Mouse (Mus musculus) heart, postnatal 25 days (tissue): Measurements from ENCODE around the gene Madd. TPM values are rescaled to one million over a fixed set of nuclear protein-coding genes. Genes with fewer than 3 reads are reported as not detected.
A peak's percentile ranks its signal among the peaks of the same experiment; 100 is the strongest.

ENCODE experiments used
- DNase-seq: peaks from one replicate; pipeline ENCODE4 v3.0.0; 2022; ENCODE audit warnings: low spot score
- intact Hi-C: fragments of 180-260 bp; cut with DNase I; formaldehyde crosslinking; loops from one replicate; pipeline ENCODE4 v1.15.1; 2025
- total RNA-seq, 2 experiments: library from RNA; stranded (reverse); gene quantifications; 2 replicates each; pipeline ENCODE4 v1.2.3; 2021

The Madd gene
- total RNA-seq, 2 experiments from 2014 or later = 5.4 to 6.2 TPM

- intact Hi-C loops = no loop called here
- DNase-seq = no peak
Observed at GRCm38 (mm10) chr2:91110429-91110828, 73.2 kb downstream of the Madd start.

GRCm38 (mm10) chr2:91109807-91110385, 73.7 kb downstream of the Madd start:
- intact Hi-C loops = no loop called here

GRCm38 (mm10) chr2:91109241-91109640, 74.4 kb downstream of the Madd start:
- intact Hi-C loops = no loop called here
- no peak for DNase-seq

More at GRCm38 (mm10) chr2:91109807-91110385, 73.7 kb downstream of the Madd start:
- DNase-seq = no peak

- intact Hi-C loops = no loop called here
- no peak for DNase-seq
Observed at GRCm38 (mm10) chr2:91108156-91108555, 75.5 kb downstream of the Madd start.

GRCm38 (mm10) chr2:91101124-91101740, 82.4 kb downstream of the Madd start:
- intact Hi-C loops = loop anchor here (1.0 to 5.0 kb wide), 3 partner anchors 31 to 235 kb away; partner anchors contain the start of gene Slc39a13
- DNase-seq = peak; percentile 65

GRCm38 (mm10) chr2:91098156-91098555, 85.5 kb downstream of the Madd start:
- no peak for DNase-seq
- intact Hi-C loops = no loop called here

GRCm38 (mm10) chr2:91097015-91097414, 86.6 kb downstream of the Madd start:
- intact Hi-C loops = no loop called here

GRCm38 (mm10) chr2:91096524-91096923, 87.1 kb downstream of the Madd start:
- no peak for DNase-seq
- intact Hi-C loops = no loop called here

More at GRCm38 (mm10) chr2:91097015-91097414, 86.6 kb downstream of the Madd start:
- no peak for DNase-seq

- intact Hi-C loops = no loop called here
Observed at GRCm38 (mm10) chr2:91090827-91091226, 92.8 kb downstream of the Madd start.

GRCm38 (mm10) chr2:91090208-91090607, 93.4 kb downstream of the Madd start:
- DNase-seq = no peak
- intact Hi-C loops = no loop called here

More at GRCm38 (mm10) chr2:91090827-91091226, 92.8 kb downstream of the Madd start:
- DNase-seq = no peak

GRCm38 (mm10) chr2:91088987-91089386, 94.7 kb downstream of the Madd start:
- intact Hi-C loops = no loop called here
- DNase-seq = no peak

GRCm38 (mm10) chr2:91087453-91087852, 96.2 kb downstream of the Madd start:
- DNase-seq = no peak
- intact Hi-C loops = no loop called here

Other genes with a start within 250 kb of the Madd start
- 10 to 100 TPM; 80.9 to 84.4 TPM for gene Celf1, start 243.5 kb downstream of the Madd start, total RNA-seq
- 10 to 100 TPM; 16.4 to 16.7 TPM for gene Rapsn, start 148.2 kb downstream of the Madd start, total RNA-seq
- 100 to 1,000 TPM; 209 to 241 TPM for gene Psmc3, start 129.8 kb downstream of the Madd start, total RNA-seq
- gene Slc39a13, start 113.4 kb downstream of the Madd start, total RNA-seq = 10 to 100 TPM; 22.9 to 28.2 TPM
- gene Spi1, start 101.4 kb downstream of the Madd start, total RNA-seq = 1 to 10 TPM; 3.7 to 4.3 TPM
- gene Mybpc3, start 65.7 kb downstream of the Madd start, total RNA-seq = 1,000 to 10,000 TPM; 1,615 to 1,699 TPM
- gene Nr1h3, start 19.0 kb upstream of the Madd start, total RNA-seq = 10 to 100 TPM; 13.8 to 15.9 TPM
- 10 to 100 TPM; 17.6 to 22.8 TPM for gene Acp2, start 19.0 kb upstream of the Madd start, total RNA-seq
- 1 to 10 TPM; 2.9 to 3.1 TPM for gene Ddb2, start 53.1 kb upstream of the Madd start, total RNA-seq
- 100 to 1,000 TPM; 133 to 138 TPM for gene Pacsin3, start 72.1 kb upstream of the Madd start, total RNA-seq
- 10 to 100 TPM; 56.2 TPM for gene Arfgap2, start 81.1 kb upstream of the Madd start, total RNA-seq